21 mouse cellular contexts compared by ENCODE assay signal in genomic region chr13:84931271-84931670, GRCm38 (mm10).
"Had no signal": no experiment of that assay in that cellular context is flagged by ENCODE, and none has a peak within 500 bp of the region (broad histone marks: within the 10 kb centered on the region; RNA-seq: fewer than 3 reads in every experiment).

No protein-coding gene starts in this region.

- H3K27ac ChIP-seq: kidney, embryonic 15.5 days; limb, embryonic 10.5 days; limb, embryonic 13.5 days; liver, embryonic 12.5 days; liver, embryonic 15.5 days; lung, embryonic 15.5 days; midbrain, embryonic 10.5 days; midbrain, embryonic 13.5 days; neural tube, embryonic 13.5 days had no signal

- H3K36me3 ChIP-seq: kidney, embryonic 15.5 days; limb, embryonic 10.5 days; limb, embryonic 13.5 days; liver, embryonic 12.5 days; liver, embryonic 15.5 days; lung, embryonic 15.5 days; midbrain, embryonic 10.5 days; midbrain, embryonic 13.5 days; neural tube, embryonic 13.5 days had no signal

- H3K9me3 ChIP-seq: kidney, embryonic 15.5 days; limb, embryonic 10.5 days; limb, embryonic 13.5 days; liver, embryonic 12.5 days; liver, embryonic 15.5 days; lung, embryonic 15.5 days; midbrain, embryonic 10.5 days; midbrain, embryonic 13.5 days; neural tube, embryonic 13.5 days had no signal

- H3K9ac ChIP-seq: kidney, embryonic 15.5 days; limb, embryonic 13.5 days; liver, embryonic 12.5 days; liver, embryonic 15.5 days; lung, embryonic 15.5 days; midbrain, embryonic 13.5 days; neural tube, embryonic 13.5 days had no signal

- H3K4me1 ChIP-seq: kidney, embryonic 15.5 days; limb, embryonic 10.5 days; limb, embryonic 13.5 days; liver, embryonic 12.5 days; liver, embryonic 15.5 days; lung, embryonic 15.5 days; megakaryocyte, embryonic 14.5 days; midbrain, embryonic 10.5 days; midbrain, embryonic 13.5 days; neural tube, embryonic 13.5 days had no signal

- DNase-seq: kidney, adult 8-10 months; kidney, postnatal 10 days; kidney, postnatal 36 days; liver; lung, adult 18-20 months; lung, postnatal 10 days; lung, postnatal 36 days; thymus, adult 18-20 months; thymus, postnatal 36 days had no signal

- H3K27me3 ChIP-seq: kidney, embryonic 15.5 days; limb, embryonic 13.5 days; liver, embryonic 12.5 days; liver, embryonic 15.5 days; lung, embryonic 15.5 days; megakaryocyte, embryonic 14.5 days; midbrain, embryonic 13.5 days; neural tube, embryonic 13.5 days had no signal

- H3K4me2 ChIP-seq: kidney, embryonic 15.5 days; limb, embryonic 13.5 days; liver, embryonic 12.5 days; liver, embryonic 15.5 days; lung, embryonic 15.5 days; midbrain, embryonic 13.5 days; neural tube, embryonic 13.5 days had no signal

- H3K4me3 ChIP-seq: kidney, embryonic 15.5 days; limb, embryonic 10.5 days; limb, embryonic 13.5 days; liver, embryonic 12.5 days; liver, embryonic 15.5 days; lung, embryonic 15.5 days; megakaryocyte, embryonic 14.5 days; midbrain, embryonic 10.5 days; midbrain, embryonic 13.5 days; myocyte; neural tube, embryonic 13.5 days had no signal

- ATAC-seq: liver, embryonic 12.5 days; midbrain, embryonic 13.5 days; midbrain, embryonic 16.5 days had no signal
